Mouse (Mus musculus) forebrain, embryonic 13.5 days (tissue): ENCODE data around the gene Paqr9. TPM values are rescaled to one million over a fixed set of nuclear protein-coding genes. Genes with fewer than 3 reads are reported as not detected.
A peak's percentile ranks its signal among the peaks of the same experiment; 100 is the strongest.

ENCODE experiments used
- ATAC-seq: fragments of 200-750 bp; cut with Nextera tagmentation; 2 replicates; pipeline ENCODE4 v1.8.0; 2017
- H3K27ac ChIP-seq: fragments of 300-500 bp; sonication (generic); 2 replicates; pipeline ENCODE4 v1.5.1; 2015; ENCODE audit warnings: inconsistent platforms, mild to moderate bottlenecking, moderate library complexity
- H3K27me3 ChIP-seq: fragments of 300-500 bp; sonication (generic); 2 replicates; pipeline ENCODE4 v1.6.1; 2015; ENCODE audit warnings: mild to moderate bottlenecking, inconsistent platforms
- H3K36me3 ChIP-seq: fragments of 300-500 bp; sonication (generic); 2 replicates; pipeline ENCODE4 v1.6.1; 2015; ENCODE audit warnings: mild to moderate bottlenecking, inconsistent platforms; ENCODE audit not compliant: poor library complexity, severe bottlenecking
- H3K4me1 ChIP-seq: fragments of 300-500 bp; sonication (generic); 2 replicates; pipeline ENCODE4 v1.6.1; 2015; ENCODE audit warnings: inconsistent platforms
- H3K4me2 ChIP-seq: fragments of 300-500 bp; sonication (generic); 2 replicates; pipeline ENCODE4 v1.6.1; 2015; ENCODE audit warnings: inconsistent platforms, mild to moderate bottlenecking, moderate library complexity
- H3K4me3 ChIP-seq: fragments of 300-500 bp; sonication (generic); 2 replicates; pipeline ENCODE4 v1.5.1; 2015; ENCODE audit warnings: mild to moderate bottlenecking, inconsistent platforms
- H3K9ac ChIP-seq: fragments of 300-500 bp; sonication (generic); 2 replicates; pipeline ENCODE4 v1.6.1; 2015; ENCODE audit warnings: mild to moderate bottlenecking, inconsistent platforms
- H3K9me3 ChIP-seq: fragments of 300-500 bp; sonication (generic); replicated peaks from 2 replicates; pipeline ENCODE4 v1.6.1; 2016; ENCODE audit warnings: inconsistent platforms
- WGBS: fragments of 180-500 bp; shearing (Covaris S2); methylation state at CpG from one replicate; pipeline ENCODE4 v1.1.7; 2015; 5-methylcytosine and 5-hydroxymethylcytosine counted together
- polyA plus RNA-seq: library from polyadenylated mRNA; unstranded; fragments of >200 nt; fragmentation: Nextera tagmentation; extraction: Ambion mirVana; gene quantifications from 2 replicates; pipeline ENCODE4 v1.2.1, GENCODE M21; 2015

Paqr9 gene
- polyA plus RNA-seq, 1 experiment from 2014 or later: 0.81 TPM

DNA sequence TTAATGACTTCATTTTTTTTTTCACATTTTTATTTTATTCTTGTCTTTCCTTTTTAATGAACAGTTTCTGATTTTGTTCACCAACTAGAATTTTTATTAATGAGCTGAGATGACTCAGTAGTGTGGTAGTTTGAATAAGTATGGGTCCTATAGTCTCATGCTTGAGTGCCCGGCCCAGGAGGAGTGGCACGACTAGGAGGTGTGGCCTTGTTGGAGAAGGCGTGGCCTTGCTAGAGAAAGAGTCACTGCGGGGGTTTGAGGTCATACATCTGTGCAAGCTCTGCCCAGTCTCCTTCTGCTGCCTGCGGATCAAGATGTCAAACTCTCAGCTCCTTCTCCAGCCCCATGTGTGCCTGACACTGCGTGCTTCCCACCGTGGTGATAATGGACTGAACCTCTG is 28.6 kb downstream of the Paqr9 start:
- 90% methylated on average over 7 of the region's 7 CpGs for WGBS
- H3K4me1 ChIP-seq: no peaks in the 10 kb centered on the region
- no peak for ATAC-seq
- no peak overlapping the region for H3K9ac ChIP-seq
- no peak overlapping the region for H3K4me3 ChIP-seq
- no peak overlapping the region for H3K27ac ChIP-seq
- H3K4me2 ChIP-seq: no peak overlapping the region
- H3K36me3 ChIP-seq: no peaks in the 10 kb centered on the region
- H3K9me3 ChIP-seq: no peaks in the 10 kb centered on the region
- H3K27me3 ChIP-seq: peaks cover 4% of the 10 kb centered on the region; the same call in 1 of the 2 replicates

DNA sequence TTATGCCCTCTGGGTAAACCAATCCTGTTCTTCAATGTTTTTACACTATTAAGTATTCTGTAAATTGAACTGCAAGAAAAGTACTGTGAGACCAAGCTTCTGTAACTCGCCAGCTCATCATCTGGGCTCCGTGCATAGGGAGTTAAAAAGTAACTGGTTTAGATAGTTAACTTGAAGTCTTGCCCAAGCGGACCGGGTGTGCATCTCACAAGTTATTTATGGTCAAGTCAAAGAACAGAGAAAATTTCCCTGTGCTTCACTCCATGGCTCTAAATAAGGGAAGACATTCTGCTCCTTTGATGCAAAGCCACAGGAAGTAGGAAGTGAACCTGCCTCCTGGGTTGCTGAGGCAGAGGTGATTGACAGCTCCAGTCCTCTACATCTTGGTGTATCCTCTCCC is 34.8 kb downstream of the Paqr9 start:
- no peaks in the 10 kb centered on the region for H3K4me1 ChIP-seq
- no peaks in the 10 kb centered on the region for H3K36me3 ChIP-seq
- no peak for ATAC-seq

DNA sequence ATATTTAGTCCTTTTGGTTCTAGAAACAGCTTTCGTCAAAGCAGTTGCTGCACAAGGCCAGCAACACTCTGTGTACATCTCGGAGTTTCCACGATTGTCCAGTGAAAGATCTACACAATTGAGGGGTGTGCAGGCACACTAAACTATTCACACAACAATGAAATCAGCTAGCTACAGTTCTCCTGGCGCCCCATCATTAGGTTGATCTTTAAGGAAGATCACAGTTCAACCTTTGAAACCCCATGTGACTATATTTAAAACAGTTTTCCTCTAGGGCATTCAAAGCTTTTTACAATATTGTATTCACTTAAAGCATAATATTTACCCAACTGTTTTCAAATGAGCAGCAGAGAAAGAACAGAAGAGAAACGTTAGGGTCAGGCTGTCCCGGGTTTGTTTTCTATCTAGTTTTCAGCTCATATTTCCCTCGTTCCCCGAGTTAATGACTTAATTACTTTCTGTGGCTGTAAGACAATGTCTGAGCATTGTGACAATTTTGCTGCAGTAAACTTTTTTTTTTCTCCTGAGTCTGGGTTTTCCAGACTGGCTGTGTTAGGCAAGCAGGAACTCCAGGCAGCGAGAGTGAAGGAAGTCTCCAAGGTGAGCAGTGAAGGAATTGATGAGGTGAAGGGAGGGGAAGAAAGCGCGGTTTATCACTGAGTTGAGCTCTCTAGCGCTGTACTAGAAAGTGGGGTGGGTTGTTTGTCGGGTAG is 38.2 kb downstream of the Paqr9 start:
- 46% methylated on average over 13 of the region's 13 CpGs for WGBS
- 0 out of 2 replicates have a peak, but pooled peaks cover 3% of the 10 kb centered on the region for H3K27me3 ChIP-seq
- H3K9me3 ChIP-seq: no peaks in the 10 kb centered on the region
- no peaks in the 10 kb centered on the region for H3K4me1 ChIP-seq
- no peak overlapping the region for H3K27ac ChIP-seq
- H3K4me2 ChIP-seq: no peak overlapping the region
- H3K36me3 ChIP-seq: no peaks in the 10 kb centered on the region
- H3K4me3 ChIP-seq: no peak overlapping the region
- no peak for ATAC-seq
- no peak overlapping the region for H3K9ac ChIP-seq

More for the DNA sequence above, 34.8 kb downstream of the Paqr9 start:
- Histone ChIP-seq H3K9ac (no peak overlapping the region), H3K27ac (no peak overlapping the region), H3K27me3 (0 out of 2 replicates have a peak, but pooled peaks cover 3% of the 10 kb centered on the region), H3K4me3 (no peak overlapping the region), H3K9me3 (no peaks in the 10 kb centered on the region), H3K4me2 (no peak overlapping the region)
- WGBS: 92% methylated on average over 4 of the region's 4 CpGs

DNA sequence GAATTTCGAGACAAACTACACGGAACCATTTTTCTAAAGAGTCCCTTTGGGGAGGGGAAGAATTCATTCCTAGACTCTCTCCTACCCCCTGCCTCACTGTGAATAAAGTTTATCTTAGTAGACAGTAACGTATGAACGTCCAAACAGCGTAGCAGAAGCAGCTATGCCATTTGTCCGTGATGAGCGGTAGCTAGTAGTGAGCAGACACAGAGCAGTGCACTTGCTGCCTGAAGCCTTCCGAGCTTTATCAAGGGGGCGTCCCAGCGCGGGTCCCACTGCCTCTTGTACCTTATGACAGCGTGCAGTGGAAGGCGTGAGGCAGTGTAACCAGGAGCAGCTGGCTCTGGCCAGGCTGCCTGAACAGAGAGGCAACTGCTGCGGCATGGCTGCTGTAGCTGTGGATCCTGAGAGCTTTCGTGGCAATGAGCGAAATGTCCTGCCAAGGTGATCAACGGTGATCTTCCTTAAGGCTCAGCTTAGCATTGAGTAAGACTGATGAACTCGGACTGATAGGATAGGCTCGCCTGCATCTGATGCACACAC is 38.8 kb downstream of the Paqr9 start:
- no peak overlapping the region for H3K27ac ChIP-seq
- WGBS: 67% methylated on average over 19 of the region's 19 CpGs
- H3K36me3 ChIP-seq: no peaks in the 10 kb centered on the region
- no peaks in the 10 kb centered on the region for H3K4me1 ChIP-seq
- no peak overlapping the region for H3K4me2 ChIP-seq
- no peak overlapping the region for H3K9ac ChIP-seq
- H3K9me3 ChIP-seq: no peaks in the 10 kb centered on the region
- 0 out of 2 replicates have a peak, but pooled peaks cover 3% of the 10 kb centered on the region for H3K27me3 ChIP-seq
- H3K4me3 ChIP-seq: no peak overlapping the region
- no peak for ATAC-seq

DNA sequence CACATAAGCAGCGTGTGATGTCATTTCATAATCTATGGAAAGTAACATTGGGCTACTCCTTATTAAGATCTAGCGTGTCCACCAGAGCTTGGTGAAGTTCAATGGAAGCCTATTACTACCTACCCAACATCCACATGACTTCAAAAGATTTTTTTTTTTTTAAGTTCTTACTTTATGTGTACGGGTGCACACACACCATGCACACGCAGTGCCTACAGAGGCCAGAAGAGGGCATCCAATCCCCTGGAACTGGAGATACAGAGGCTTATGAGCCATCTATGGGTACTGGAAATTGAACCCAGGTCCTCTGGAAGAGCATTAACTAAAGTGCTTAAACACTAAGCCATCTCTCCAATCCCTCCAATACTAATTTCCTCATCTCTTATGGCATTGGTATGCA is 39.9 kb downstream of the Paqr9 start:
- 85% methylated on average over 4 of the region's 4 CpGs for WGBS
- Histone ChIP-seq H3K4me2 (no peak overlapping the region), H3K4me3 (no peak overlapping the region), H3K4me1 (no peaks in the 10 kb centered on the region), H3K36me3 (no peaks in the 10 kb centered on the region), H3K27me3 (0 out of 2 replicates have a peak, but pooled peaks cover 3% of the 10 kb centered on the region), H3K9ac (no peak overlapping the region), H3K9me3 (no peaks in the 10 kb centered on the region), H3K27ac (no peak overlapping the region)
- no peak for ATAC-seq

DNA sequence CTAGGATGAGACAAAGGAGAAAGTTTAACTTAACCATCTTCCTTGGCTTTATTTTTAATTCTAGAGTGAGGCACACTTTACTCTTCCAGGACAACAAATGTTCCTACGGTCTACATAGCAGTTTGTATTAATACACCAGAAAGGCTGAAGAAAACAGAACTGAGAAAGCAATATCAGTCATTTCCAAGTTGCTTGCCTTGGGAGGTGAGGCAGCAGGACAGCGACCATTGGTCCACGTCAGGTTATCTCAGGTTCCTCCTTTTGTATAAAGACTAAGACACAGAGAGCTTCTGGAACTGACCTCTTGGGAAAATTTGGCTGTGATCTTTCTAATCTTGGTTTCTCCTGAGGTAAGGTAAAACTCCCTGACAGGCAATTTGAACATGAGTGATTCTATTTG is 43.4 kb downstream of the Paqr9 start:
- 89% methylated on average over 3 of the region's 3 CpGs for WGBS
- Histone ChIP-seq H3K9me3 (no peaks in the 10 kb centered on the region), H3K27ac (no peak overlapping the region), H3K27me3 (0 out of 2 replicates have a peak, but pooled peaks cover 3% of the 10 kb centered on the region), H3K9ac (no peak overlapping the region), H3K4me1 (no peaks in the 10 kb centered on the region), H3K4me3 (no peak overlapping the region), H3K4me2 (no peak overlapping the region), H3K36me3 (no peaks in the 10 kb centered on the region)
- no peak for ATAC-seq

DNA sequence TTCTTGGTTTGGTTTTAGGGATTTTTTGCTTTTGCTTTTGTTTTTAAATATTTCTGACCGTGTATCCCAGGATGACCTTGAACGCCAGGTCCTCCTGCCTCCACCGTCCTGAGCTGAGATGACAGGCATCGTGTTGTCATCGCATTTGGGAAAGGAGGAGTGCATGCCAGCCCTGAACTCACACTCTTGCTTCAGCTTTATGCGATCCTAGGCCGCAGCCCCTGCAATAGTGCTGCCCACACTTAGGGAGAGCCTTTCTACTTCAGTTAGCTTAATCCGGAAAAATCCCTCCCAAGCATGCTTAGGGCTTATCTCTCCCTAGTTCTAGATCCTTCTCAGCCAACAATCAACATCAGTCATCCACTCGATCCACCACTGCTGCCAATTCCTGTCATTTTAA is 43.9 kb downstream of the Paqr9 start:
- no peak for ATAC-seq
- Histone ChIP-seq H3K4me3 (no peak overlapping the region), H3K36me3 (no peaks in the 10 kb centered on the region), H3K9ac (no peak overlapping the region), H3K27me3 (0 out of 2 replicates have a peak, but pooled peaks cover under 1% of the 10 kb centered on the region), H3K9me3 (no peaks in the 10 kb centered on the region), H3K27ac (no peak overlapping the region), H3K4me2 (no peak overlapping the region), H3K4me1 (no peaks in the 10 kb centered on the region)
- WGBS: 88% methylated on average over 9 of the region's 9 CpGs

DNA sequence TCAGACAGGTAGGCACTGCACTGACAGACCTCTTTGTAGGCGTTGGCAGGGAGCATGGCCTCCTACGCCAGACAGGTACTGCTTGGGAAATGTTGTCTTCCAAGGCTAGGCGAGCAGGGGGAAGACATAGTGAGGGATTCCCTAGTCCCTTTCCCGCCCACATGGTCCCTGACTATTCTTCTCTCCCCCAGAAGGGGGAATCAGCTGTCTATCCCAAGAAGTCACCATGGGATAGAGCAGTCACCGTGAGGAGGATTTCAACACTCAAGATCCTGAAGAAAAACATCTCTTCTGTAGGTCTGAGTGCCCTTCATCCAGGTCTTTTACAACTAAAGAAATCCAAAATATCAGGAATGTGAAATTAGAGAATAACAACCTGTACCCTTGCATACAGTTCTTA is 47.7 kb downstream of the Paqr9 start:
- Histone ChIP-seq H3K4me1 (no peaks in the 10 kb centered on the region), H3K36me3 (no peaks in the 10 kb centered on the region), H3K27me3 (no peaks in the 10 kb centered on the region), H3K9me3 (no peaks in the 10 kb centered on the region), H3K4me3 (no peak overlapping the region), H3K27ac (no peak overlapping the region), H3K9ac (no peak overlapping the region), H3K4me2 (no peak overlapping the region)
- ATAC-seq: no peak
- WGBS: 70% methylated on average over 5 of the region's 5 CpGs

DNA sequence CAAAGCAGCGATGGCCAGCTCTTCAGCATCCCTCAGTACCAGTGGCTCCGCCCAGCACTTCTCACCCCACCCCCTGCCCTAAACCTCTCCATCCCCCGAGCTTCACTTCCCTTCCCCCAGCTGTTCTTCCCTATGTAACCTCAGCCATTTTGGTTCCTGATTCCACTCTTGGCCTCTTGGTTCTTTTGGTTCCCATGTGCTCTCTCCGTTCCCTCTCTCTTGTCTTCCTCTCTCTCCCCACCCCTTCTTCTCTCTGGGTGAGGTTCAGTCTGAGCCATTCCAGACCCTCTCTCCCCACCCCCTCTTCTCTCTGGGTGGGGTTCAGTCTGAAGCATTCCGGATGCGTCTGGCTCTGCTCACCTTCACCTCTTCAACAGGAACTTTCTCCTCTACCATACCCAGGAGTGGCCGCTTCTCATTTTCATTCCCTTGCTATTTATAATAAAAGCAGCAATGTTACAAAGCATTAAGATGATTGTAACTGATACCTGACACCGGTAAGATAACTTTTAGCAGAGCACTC is 52.9 kb downstream of the Paqr9 start:
- no peaks in the 10 kb centered on the region for H3K9me3 ChIP-seq
- H3K4me2 ChIP-seq: no peak overlapping the region
- no peak overlapping the region for H3K27ac ChIP-seq
- no peak overlapping the region for H3K4me3 ChIP-seq
- 87% methylated on average over 8 of the region's 8 CpGs for WGBS
- no peak overlapping the region for H3K9ac ChIP-seq
- H3K27me3 ChIP-seq: no peaks in the 10 kb centered on the region
- no peak for ATAC-seq
- H3K36me3 ChIP-seq: no peaks in the 10 kb centered on the region
- H3K4me1 ChIP-seq: peaks cover 4% of the 10 kb centered on the region; the same call in 1 of the 2 replicates

DNA sequence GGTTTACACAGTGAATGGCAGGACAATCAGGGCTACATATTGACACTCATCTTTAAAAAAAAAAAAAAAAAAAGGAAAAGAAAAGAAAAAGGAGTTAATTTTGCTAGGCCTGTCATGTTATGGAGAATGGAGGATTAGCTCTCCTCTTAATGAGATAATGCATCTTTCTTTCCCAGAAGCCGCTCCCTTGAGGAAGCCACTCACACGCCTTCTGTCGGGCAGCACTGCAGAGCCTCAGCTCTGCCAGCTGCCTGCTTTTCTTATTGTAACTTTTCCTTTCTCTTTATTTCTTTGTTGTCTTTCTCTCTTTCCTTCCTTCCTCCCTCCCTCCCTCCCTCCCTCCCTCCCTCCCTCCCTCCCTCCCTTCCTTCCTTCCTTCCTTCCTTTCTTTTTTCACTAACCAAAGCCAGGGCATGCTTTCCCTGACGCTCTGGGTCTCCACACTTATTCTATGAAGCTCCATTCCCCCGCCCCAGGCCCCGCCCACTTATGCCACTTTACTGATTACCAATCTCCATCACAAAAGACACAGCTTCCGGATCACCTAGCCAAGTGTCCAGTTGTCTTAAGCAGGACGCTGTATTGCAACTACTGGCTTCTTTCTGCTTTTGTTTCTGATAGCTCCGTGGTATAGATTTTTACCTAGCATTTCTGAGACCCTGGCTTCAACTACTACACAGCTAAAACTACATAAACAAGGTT is 54.1 kb downstream of the Paqr9 start:
- peak overlapping the region; percentile 40 for H3K4me2 ChIP-seq
- ATAC-seq: peak; percentile 73
- 1% methylated on average over 9 of the region's 9 CpGs for WGBS
- no peaks in the 10 kb centered on the region for H3K27me3 ChIP-seq
- H3K4me3 ChIP-seq: no peak overlapping the region
- H3K9me3 ChIP-seq: no peaks in the 10 kb centered on the region
- no peak overlapping the region for H3K9ac ChIP-seq
- H3K27ac ChIP-seq: no peak overlapping the region
- H3K36me3 ChIP-seq: no peaks in the 10 kb centered on the region
- peaks cover 4% of the 10 kb centered on the region; the same call in 1 of the 2 replicates for H3K4me1 ChIP-seq

DNA sequence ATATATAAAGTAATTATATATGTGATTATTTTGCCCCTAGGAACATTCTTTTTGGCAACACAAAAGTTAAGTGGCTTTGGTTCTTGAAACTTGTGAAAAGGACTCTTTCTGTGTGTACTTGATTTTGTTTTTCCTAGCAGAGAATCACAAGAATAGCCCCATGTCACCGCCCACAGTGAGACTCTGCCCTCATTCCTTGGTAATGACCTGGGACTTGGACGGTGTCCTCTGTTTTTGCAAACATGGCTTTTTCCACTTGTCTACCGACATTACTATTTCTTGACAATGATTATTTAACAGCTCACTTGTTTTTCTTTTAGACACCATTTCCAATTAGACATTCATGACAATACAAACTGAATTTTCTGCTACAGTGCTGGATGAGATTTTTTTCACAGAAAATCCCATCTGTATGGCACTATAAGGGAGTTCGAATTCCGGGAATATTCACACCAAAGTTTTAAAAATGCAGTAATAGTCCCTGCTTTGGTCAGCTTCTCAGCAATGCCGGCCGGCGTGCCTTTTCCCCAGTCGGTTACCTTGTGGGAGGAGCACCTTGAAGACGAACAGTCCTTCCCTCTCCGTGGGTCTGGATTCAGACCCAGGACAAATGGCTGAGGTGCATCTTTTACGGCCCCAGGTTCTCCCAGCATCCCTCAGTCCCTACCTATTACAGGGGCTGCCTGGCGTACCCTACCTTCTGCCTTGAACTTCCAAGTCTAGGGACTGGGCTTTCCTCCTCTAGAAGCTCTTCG is 55.6 kb downstream of the Paqr9 start:
- no peaks in the 10 kb centered on the region for H3K9me3 ChIP-seq
- peaks cover 4% of the 10 kb centered on the region; the same call in 1 of the 2 replicates for H3K4me1 ChIP-seq
- no peak overlapping the region for H3K27ac ChIP-seq
- no peak overlapping the region for H3K4me3 ChIP-seq
- no peak for ATAC-seq
- no peaks in the 10 kb centered on the region for H3K36me3 ChIP-seq
- WGBS: 79% methylated on average over 14 of the region's 14 CpGs
- H3K4me2 ChIP-seq: no peak overlapping the region
- no peaks in the 10 kb centered on the region for H3K27me3 ChIP-seq
- no peak overlapping the region for H3K9ac ChIP-seq
